Mouse (Mus musculus) fibroblast of lung, adult 2 months (primary cell): ENCODE results near the gene Rgsl1.
A peak's percentile ranks its signal among the peaks of the same experiment; 100 is the strongest.
"Not testable (repeated sequence)": the region's sequence is repeated elsewhere in the genome, so short reads cannot be mapped to it uniquely, and the experiment has no call there.

ENCODE experiments used
- DNase-seq: peaks from one replicate; pipeline ENCODE4 v3.0.0-alpha.2; 2011; ENCODE audit warnings: low read depth

The Rgsl1 gene

DNA sequence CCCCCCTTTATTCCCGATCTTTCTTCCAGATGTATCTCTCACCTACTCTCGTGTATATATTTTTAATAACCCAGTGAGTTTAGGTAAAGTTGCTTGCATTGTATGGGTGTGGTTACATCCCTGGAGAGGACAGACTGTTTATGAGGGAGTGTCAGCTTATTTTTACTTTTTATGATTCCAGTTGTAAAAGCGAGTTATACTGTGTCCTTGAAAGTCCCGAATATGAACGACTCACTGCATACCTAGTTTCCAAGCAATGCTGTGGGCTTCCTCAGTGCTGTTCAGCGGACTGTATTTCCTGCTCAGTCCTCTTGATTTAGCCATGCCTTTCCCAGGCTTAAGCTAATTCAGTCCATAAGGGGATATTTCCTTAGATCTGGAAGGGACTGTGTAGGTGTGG lies 68.8 kb downstream of the Rgsl1 start:
- no peak for DNase-seq

DNA sequence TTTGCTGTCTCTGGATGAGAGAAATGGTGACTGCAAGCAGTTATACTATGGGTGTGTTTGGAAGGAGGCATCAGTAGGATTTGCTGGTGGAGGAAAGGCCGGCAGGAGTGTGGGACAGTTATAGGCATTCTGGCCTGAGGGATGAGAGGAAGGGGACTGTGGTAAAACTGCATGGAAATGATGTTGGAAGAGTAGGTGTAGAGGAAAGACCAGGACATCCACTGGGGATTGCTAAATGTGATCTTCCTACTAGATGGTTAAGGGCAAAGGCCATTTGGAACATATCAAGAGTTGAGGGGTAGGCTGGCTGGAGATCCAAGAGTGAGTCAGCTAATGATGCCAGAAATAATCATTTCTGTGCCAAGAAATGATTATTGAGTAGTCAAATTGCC lies 73.2 kb downstream of the Rgsl1 start:
- DNase-seq, result no peak

DNA sequence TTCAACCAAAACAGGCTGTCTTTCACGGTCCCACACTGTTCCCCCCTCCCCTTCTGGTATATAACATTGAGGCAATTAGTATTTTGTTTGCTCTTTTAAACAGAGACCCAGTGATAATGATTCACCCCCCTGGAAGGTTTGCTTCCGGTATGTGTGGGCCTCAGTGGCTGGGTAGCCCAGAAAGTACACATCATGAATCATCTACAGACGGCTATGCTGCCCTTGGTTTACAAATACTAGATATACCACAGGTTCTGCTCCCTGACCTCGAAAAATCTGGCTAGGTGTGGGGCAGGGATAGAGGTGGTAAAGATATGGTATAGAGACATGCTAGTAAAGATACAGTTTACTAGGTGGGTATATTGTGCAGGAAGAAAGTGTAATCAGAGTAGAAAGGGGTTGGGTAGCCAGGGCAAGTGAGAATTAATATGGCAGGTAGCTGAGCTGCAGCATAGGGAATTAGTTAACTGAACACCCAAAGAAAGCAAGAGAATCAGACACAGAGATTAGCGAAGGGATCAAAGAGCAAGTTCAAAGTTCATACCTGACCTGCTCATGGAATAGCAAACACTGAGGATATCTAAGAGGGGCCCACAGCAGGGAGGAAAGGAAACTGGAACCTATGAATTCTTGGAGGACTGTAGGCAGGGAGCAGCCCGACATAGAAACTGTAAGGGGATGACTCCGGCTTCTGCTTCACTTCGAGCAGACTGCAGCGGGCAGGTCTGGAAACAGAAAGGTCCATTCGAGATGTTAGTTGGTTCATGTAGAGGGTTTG lies 73.8 kb downstream of the Rgsl1 start:
- no peak for DNase-seq

DNA sequence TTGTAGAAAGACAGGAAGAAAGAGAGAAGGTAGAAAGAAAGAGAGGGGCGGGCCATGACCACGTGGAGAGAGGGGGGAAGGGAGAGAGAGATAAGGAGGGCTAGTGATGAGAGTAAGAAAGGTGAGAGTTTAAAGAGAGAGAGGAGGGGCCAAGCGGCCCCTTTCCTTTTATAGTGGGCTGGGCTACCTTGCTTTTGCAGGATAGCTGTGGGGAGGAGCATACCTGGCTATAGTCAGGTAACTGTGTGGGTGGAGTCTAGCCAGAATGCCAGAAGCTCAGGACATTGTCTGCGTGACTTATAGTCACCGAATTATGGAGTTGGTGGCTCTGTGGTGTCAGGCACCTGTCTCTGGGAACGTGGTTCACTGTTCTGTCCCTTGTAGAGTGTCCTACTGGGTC lies 74.4 kb downstream of the Rgsl1 start:
- not testable (repeated sequence) for DNase-seq

DNA sequence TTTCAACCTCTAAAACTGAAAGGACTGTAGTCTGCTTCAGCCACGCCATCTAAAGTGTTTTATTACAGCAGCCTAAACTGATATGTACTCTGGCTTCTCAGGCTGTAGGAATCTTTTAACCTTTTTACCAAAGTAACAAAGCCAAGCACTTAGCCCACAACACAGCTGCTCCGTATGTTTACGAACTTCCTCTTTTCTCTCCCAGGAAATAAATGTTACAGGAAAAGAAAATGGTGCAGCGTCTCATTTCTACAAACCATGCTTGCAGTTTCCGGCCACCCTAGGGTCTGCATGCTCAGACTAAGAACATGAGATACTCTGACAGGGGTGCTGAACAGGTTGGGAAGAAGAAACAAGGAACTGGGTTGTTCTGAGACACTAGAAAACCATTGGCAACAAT lies 75.5 kb downstream of the Rgsl1 start:
- no peak for DNase-seq

DNA sequence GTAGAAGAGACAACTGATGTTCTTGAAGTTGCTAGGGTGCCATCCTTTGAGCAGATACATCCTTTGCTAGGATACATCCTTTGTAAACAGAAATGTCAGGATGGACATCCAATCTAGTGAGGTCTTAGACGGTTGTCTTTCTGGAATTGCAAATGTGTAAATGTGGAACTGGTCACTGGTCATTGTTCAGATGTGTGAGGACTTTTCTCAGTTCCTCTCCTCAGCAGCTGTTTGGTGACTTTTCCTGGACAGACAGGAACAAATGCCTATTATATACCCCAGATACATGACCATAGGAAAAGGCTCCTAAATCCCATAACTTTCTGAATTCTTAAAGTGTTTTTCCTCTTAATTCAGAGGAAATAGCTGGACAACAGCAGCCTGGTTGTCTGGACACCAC lies 76.7 kb downstream of the Rgsl1 start:
- no peak for DNase-seq

DNA sequence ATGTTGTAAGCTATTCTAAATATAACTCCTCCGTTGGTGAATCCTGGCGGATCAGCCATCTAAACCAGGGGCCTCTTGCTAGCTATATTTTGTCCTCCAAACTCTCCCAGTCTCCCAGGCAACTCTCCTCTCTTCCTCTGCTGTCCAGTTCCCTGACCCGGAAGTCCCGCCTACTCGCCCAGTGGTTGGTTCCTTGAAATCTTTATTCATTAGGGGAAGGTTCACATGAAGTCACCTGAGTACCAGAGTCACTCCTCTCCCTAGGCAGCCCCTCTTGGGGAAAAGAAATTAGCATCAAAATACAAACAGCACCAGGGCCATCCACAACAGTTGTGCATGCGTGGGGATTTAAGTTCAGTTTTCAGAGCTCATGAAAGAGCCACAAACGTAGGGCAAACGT lies 77.6 kb downstream of the Rgsl1 start:
- DNase-seq, result no peak

DNA sequence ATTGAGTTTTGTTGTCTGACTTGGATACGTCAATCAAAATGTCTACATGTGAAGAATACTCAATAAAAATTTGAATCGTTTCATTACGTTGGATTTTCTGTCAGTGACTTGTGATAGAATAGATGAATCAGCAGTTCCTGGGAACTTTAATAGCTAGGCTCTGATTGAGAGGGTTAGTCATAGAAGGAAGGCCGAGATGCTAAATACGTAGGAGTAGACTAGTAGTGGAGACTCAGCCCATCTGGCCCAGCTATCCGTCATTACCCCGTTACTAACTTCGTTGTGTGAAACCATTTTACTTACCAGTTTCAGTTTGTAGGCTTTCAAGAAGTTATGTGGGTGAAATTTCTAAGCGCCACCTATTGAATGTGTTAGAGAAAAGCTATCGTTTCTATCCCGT lies 79.8 kb downstream of the Rgsl1 start:
- no peak for DNase-seq

DNA sequence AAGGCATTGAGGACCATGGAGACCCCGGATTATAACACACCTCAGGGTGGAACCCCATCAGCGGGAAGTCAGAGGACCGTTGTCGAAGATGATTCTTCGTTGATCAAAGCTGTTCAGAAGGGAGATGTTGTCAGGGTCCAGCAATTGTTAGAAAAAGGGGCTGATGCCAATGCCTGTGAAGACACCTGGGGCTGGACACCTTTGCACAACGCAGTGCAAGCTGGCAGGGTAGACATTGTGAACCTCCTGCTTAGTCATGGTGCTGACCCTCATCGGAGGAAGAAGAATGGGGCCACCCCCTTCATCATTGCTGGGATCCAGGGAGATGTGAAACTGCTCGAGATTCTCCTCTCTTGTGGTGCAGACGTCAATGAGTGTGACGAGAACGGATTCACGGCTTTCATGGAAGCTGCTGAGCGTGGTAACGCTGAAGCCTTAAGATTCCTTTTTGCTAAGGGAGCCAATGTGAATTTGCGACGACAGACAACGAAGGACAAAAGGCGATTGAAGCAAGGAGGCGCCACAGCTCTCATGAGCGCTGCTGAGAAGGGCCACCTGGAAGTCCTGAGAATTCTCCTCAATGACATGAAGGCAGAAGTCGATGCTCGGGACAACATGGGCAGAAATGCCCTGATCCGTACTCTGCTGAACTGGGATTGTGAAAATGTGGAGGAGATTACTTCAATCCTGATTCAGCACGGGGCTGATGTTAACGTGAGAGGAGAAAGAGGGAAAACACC lies 90.0 kb downstream of the Rgsl1 start:
- DNase-seq, result no peak

DNA sequence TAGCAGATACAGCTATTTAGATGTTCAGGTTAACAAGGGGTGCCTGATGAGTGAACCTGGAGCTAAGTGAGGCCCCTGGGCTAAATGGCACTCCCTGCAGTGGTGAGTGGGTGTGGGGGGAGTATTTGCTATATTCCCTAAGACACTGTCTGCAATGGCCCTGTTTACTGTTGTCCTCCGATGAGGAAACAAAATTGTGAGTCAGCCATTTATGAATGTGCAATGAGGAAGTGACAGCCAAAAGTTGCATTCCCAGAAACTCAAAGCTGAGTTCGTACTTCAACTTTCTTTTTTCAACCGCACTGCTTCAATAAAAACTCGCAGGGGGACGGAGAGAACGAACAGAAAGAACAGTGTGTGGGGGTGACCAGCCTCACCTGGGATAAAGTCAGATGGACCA lies 91.4 kb downstream of the Rgsl1 start:
- no peak for DNase-seq

DNA sequence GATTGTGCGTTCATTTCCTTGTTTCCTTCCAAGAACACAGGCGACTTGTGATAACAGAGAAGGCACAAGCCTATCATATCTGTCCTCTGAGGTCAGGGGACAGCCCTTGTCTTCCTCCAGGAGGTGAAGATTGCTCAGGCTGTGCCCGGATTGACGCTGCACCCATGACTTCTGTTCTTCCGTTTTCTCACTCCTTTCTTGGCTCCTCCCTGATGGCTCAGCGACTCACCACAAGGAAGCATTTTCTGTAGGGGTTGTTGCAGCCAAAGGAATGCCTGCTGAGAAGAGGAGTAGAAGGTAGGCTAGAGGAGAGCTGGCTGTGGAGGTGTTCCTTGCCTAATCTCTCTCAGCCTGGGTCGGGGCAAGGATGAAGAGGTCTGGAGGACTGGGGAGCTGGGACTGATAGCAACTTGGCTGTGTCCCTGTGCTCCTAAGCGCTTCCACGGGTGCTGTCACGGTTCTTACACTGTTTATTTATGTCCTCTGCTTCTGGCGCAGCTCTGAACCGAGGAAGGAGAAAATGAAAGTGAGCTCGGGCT lies 92.1 kb downstream of the Rgsl1 start:
- no peak for DNase-seq

DNA sequence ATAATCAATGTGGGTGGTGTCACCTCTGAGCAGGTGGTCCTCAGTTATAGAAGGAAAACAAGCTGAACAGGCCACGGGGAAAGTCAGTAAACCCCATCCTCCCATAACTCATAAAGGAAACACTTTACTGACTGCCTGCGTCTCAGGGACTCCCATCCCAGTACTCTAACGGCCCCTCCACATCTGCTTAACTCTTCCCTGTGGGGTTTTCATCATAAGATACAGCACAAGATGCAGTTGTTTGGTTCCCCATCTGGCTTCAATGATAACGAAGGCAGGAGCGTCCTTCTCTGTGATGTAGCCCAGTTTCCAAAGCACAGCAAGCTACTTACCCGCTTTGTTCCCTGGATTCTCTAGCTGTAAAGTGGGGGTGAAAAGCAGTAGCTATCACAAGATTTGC lies 93.9 kb downstream of the Rgsl1 start:
- DNase-seq, result no peak

DNA sequence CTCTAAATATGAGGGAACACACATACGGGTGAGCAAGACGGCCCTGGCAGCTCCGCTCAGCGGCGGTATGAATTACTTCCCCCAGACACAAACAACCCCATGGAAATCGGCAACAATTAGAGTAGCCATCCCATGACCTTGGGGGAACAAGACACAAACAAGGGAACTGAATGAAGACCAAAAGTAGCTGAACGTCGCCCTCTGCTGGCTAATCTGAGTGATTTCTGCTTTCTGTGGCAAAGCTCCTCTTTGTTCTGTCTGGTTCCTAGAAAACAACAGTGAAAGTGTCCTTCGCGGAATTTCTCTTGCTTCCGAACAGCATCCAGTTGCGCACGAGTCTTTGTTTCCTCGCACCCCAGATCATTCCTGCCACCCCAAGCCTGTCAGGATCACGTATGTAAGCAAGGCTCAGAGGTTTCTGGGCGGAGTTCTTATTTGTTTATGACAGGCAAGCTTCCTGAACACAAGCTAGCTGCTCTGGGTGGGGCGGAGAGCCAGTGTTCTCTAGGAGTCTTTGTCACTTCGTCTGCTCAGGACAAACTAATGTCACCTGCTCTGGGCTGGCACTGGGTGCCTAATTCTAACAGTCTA lies 94.6 kb downstream of the Rgsl1 start, which contains the start of gene Rnasel:
TSS of gene Rnasel (plus strand) at position 216 of the 591 bp plus-strand sequence.
- peak; percentile 61 for DNase-seq

DNA sequence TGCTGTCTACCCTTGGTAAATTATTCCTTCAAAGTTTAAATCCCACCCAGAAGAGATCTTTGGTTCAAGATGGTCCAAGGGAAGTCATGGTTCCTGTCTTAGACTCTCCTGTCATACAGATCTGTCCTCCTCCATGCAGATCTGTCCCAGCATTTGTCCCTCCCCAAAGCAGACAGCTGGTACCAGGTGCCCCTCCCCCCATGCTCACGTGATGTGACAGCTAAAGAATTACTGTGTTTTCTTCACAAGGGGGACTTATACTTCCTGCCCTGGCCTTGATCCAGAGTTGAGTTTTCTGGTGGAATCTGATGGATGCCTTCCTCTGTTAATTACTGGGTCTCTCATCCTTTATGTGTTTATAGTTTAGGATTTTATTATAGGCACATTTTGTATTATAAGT lies 95.4 kb downstream of the Rgsl1 start:
- DNase-seq, result no peak

DNA sequence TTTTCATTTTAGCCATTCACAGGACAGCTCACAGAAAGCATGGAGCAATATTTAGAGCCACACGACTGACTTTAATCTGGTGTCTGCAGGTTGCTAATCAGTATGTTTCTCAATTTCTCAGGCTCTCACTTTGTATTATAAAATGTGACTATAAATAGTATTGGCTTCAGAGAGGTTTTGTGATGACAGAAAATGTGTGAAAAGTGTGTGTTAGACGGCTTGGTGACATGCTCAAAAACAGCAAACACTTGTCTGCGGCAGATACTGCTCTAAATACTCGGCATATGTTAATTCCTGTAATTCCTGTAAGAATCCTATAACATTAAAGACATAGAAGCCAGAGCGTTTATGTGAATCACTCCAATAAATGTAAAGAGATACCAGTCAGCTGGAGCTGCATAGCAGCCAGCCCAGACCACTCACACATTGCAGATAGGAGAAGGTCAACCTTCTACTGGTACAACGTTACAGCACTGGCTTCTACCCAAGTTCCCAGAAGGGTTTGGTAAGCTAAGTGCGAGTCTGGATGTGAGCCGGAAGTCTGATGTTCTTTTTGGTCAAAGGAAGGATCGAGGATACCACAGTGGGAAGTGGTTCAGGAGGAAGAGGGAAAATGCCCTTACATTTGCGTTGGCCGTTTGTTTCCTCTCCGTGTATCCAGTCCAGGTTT lies 95.9 kb downstream of the Rgsl1 start:
- DNase-seq, result no peak

DNA sequence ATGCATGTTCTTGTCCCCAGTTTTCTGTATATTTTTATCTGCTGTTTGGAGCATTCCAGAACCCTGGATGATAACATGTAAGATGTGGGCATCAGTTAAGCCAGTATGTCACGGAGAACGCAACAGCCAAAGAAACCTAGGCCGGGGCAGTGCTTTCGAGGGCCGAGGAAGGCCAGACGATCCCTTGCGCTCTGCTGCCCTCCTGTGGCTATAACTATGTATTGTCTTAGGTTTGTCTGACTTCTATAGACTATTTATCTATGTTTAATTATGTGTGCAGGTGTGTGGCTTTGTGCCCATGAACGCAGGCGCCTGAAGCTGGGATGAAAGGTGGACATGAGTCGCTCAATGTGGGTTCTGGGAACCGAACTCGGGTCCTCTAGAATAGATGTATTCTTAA lies 97.2 kb downstream of the Rgsl1 start:
- DNase-seq, result no peak

DNA sequence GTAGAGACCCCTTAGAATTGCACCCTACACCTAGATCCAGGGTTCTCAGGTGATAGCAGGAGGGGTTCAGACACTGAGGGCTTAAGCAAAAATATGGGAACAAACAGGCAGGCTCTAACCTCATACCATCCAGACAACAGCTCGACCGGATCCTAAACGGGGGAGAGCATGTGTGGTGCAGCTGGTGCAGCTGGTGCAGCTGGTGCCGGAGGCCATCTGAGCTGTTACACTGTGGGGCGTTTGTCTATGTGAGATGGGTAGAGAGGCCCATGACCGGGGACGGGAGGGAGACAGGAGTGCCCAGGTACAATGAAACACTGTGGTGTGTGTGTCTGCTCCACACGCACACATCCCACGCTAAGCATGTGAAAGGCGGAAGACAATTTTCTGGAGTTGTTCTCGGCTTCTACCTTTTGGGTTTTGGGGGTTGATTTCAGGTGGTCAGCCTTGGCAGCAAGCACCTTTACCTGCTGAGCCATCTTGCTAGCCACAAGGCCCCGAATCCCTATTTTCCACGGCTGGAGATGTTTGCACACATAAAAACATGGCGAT lies 97.7 kb downstream of the Rgsl1 start:
- DNase-seq, result no peak

DNA sequence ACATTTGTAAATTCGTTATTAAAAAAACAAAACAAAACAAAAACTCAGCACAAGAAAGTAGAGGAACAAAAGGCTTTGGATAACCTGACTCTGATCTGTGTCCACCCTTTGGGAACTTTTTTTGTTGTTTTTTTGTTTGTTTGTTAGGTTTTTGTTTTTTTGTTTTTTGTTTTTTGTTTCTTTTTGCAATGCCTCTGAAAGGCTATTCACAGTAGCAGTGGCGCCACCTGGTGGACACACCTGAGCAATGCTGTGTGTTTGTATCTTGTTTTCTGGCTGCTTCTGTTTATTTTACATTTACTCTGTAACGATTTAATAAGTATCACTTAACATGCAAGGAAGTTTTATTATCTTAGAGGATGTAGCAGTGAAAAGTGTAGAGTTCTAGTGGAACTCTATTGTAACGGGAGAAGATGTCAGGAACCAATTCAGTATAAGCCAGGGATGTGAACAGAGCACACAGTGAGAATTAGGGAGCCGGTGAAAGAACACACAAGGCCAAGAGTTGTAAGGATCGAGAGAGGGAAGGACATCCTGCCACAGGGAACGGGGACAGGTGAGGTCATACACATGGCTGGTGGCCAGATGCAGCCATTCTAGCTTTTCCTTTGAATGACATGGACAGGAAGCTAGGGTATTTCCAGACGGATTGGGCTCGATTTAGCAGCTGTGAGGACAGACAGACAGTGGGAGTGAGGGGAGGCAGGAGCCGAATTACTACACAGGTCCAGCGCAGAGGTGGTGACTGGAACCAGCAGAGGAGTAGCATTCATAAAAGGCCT lies 101.4 kb downstream of the Rgsl1 start:
- no peak for DNase-seq

DNA sequence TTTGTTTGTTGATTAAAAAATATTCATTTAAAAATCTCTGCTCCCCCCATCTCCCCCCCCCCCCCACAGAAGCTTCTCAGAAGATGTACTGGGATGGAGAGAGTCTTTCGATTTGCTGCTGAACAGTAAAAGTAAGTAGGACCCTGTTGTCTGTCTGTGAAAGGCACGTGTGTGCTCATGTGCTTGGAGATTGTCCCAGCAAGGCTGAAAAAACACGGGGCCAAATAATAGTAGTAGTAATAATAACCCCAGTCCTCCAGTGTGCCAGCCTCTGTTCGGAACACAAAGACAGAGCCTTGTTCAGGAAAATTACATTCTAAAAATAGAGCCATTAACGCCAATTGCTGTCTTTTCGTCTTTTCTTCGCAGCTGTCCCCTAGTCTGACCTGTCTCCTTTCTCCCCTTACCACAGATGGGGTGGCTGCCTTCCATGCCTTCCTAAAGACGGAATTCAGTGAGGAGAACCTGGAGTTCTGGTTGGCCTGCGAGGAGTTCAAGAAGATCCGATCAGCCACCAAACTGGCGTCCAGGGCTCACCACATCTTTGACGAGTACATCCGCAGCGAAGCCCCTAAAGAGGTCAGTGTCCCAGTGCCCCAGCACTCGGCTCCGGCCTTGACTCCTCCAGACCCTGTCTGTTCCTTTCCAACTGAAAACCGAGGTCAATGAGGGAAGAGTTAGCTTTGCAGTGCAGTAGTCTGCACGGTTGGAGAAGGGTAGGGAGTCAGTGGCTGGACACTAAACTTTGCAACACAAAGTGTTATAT lies 102.2 kb downstream of the Rgsl1 start:
- no peak for DNase-seq

DNA sequence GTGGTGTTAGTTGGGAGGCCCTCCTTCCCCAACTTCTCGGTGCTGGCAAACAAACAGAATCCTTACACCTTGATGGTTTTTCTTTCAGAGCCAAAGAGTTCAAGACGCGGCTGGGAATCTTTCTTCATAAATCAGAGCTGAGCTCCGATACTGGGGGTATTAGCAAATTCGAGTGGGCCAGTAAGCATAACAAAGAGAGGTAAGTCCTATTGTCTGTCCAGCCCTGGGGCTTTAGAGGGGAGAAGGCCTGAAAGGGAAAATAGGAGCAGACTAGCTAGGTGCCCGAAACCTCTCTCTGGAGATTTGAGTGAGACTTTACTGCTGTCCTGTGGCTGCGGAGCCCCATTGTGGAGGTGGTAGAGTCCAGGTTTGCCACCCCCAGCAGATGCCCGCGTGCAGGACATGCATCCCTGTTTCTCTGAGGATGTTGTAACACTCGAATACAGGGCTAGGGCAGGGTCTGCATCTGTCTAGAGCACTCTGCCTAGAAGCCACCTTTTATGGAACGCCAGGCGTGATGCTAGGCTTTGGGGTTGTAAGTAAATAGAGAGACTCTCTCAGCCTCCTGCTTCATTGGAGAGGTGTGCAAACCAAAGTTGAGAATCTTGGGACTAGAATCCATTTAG lies 103.1 kb downstream of the Rgsl1 start:
- no peak for DNase-seq
